Mouse (Mus musculus) liver, embryonic 12.5 days (tissue): ENCODE data around the gene Fbxo34. TPM values are rescaled to one million over a fixed set of nuclear protein-coding genes. Genes with fewer than 3 reads are reported as not detected.

ENCODE experiments used
- ATAC-seq: fragments of 200-750 bp; cut with Nextera tagmentation; 2 replicates; pipeline ENCODE4 v1.8.0; 2017; ENCODE audit warnings: moderate number of reproducible peaks, mild to moderate bottlenecking, moderate library complexity
- H3K27ac ChIP-seq: fragments of 300-500 bp; sonication (generic); 2 replicates; pipeline ENCODE4 v1.5.1; 2016; ENCODE audit warnings: mild to moderate bottlenecking
- H3K27me3 ChIP-seq: fragments of 300-500 bp; sonication (generic); replicated peaks from 2 replicates; pipeline ENCODE4 v1.6.1; 2016; ENCODE audit warnings: mild to moderate bottlenecking, moderate library complexity
- H3K36me3 ChIP-seq: fragments of 300-500 bp; sonication (generic); 2 replicates; pipeline ENCODE4 v1.6.1; 2016; ENCODE audit warnings: mild to moderate bottlenecking, moderate library complexity
- H3K4me1 ChIP-seq: fragments of 300-500 bp; sonication (generic); 2 replicates; pipeline ENCODE4 v1.6.1; 2016
- H3K4me2 ChIP-seq: fragments of 300-500 bp; sonication (generic); 2 replicates; pipeline ENCODE4 v1.6.1; 2016; ENCODE audit warnings: mild to moderate bottlenecking, moderate library complexity
- H3K4me3 ChIP-seq: fragments of 300-500 bp; sonication (generic); 2 replicates; pipeline ENCODE4 v1.5.1; 2016; ENCODE audit warnings: mild to moderate bottlenecking, moderate library complexity
- H3K9ac ChIP-seq: fragments of 300-500 bp; sonication (generic); 2 replicates; pipeline ENCODE4 v1.6.1; 2016; ENCODE audit warnings: mild to moderate bottlenecking, moderate library complexity
- H3K9me3 ChIP-seq: fragments of 300-500 bp; sonication (generic); replicated peaks from 2 replicates; pipeline ENCODE4 v1.6.1; 2016; ENCODE audit warnings: mild to moderate bottlenecking, moderate library complexity
- WGBS: fragments of 180-500 bp; shearing (Covaris S2); methylation state at CpG from one replicate; pipeline ENCODE4 v1.1.7; 2016; ENCODE audit not compliant: insufficient replicate concordance; 5-methylcytosine and 5-hydroxymethylcytosine counted together
- polyA plus RNA-seq: library from polyadenylated mRNA; unstranded; fragments of >200 nt; fragmentation: Nextera tagmentation; extraction: Ambion mirVana; gene quantifications from 2 replicates; pipeline ENCODE4 v1.2.1, GENCODE M21; 2016

The Fbxo34 gene
- polyA plus RNA-seq, 1 experiment from 2014 or later = 36.4 TPM

DNA sequence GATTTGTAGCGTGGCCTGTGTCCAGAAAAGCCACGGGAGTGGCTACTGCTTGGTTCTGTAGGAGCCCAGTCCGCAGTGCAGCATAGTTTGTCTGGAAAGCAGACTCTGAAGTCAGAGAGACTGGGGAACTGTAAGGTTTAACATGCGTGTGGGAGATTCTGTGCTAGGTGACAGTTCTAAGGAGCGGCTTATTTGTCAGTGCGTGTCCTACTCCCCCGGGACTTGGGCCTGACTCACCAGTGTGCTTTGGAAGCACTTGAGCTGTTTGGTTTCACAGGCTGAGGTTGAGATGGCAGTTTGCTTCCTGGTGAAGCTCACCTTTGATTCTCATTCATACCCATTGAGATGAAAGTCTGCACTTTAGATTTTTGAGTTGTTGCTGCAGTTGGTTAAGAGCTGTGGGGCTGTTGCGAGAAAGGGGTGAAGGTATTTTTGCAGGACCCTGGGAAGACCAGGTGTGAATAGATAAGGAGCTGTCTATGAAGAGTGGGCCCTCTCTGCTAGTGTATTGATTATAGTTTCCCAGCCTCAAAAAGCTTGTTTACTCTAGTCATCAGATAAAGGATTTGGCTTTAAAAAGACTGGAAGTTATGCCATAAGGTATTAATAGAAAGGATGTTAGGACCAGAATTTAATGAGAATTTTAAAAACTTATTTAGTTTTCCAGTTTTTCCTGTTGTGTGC, 24.5 kb downstream of the Fbxo34 start:
- no peak for ATAC-seq
- H3K9me3 ChIP-seq = no peaks in the 10 kb centered on the region
- H3K36me3 ChIP-seq = peaks cover 22% of the 10 kb centered on the region
- H3K27me3 ChIP-seq = no peaks in the 10 kb centered on the region
- 67% methylated on average over 8 of the region's 8 CpGs for WGBS
- peaks cover 47% of the 10 kb centered on the region for H3K4me1 ChIP-seq
- peak overlapping the region; percentile 72 for H3K4me2 ChIP-seq
- peak overlapping the region; percentile 98 for H3K27ac ChIP-seq
- peak overlapping the region; percentile 99 for H3K9ac ChIP-seq
- peak overlapping the region; percentile 98 for H3K4me3 ChIP-seq

GRCm38 (mm10) chr14:47476266-47476665, 26.0 kb downstream of the Fbxo34 start:
- H3K9me3 ChIP-seq = no peaks in the 10 kb centered on the region
- H3K4me3 ChIP-seq = peak overlapping the region; percentile 98; the same call in 1 of the 2 replicates
- no peaks in the 10 kb centered on the region for H3K27me3 ChIP-seq
- peak overlapping the region; percentile 72 for H3K4me2 ChIP-seq
- H3K4me1 ChIP-seq = peaks cover 47% of the 10 kb centered on the region
- H3K36me3 ChIP-seq = peaks cover 22% of the 10 kb centered on the region
- H3K27ac ChIP-seq = peak overlapping the region; percentile 11; the same call in 1 of the 2 replicates
- ATAC-seq = no peak
- no peak overlapping the region for H3K9ac ChIP-seq
- WGBS = 72% methylated on average over 4 of the region's 4 CpGs

GRCm38 (mm10) chr14:47477711-47478110, 27.5 kb downstream of the Fbxo34 start:
- H3K36me3 ChIP-seq = peaks cover 24% of the 10 kb centered on the region

GRCm38 (mm10) chr14:47482200-47482599, 32.0 kb downstream of the Fbxo34 start:
- peaks cover 37% of the 10 kb centered on the region for H3K4me1 ChIP-seq
- H3K4me2 ChIP-seq = no peak overlapping the region
- ATAC-seq = no peak
- no peak overlapping the region for H3K27ac ChIP-seq
- H3K9ac ChIP-seq = no peak overlapping the region
- no peak overlapping the region for H3K4me3 ChIP-seq
- H3K9me3 ChIP-seq = no peaks in the 10 kb centered on the region
- peaks cover 10% of the 10 kb centered on the region for H3K36me3 ChIP-seq
- no peaks in the 10 kb centered on the region for H3K27me3 ChIP-seq
- WGBS = 83% methylated on average over 6 of the region's 6 CpGs

More at GRCm38 (mm10) chr14:47477711-47478110, 27.5 kb downstream of the Fbxo34 start:
- Histone ChIP-seq H3K9ac (no peak overlapping the region), H3K4me1 (peaks cover 50% of the 10 kb centered on the region), H3K27ac (no peak overlapping the region), H3K4me2 (no peak overlapping the region), H3K9me3 (no peaks in the 10 kb centered on the region), H3K27me3 (no peaks in the 10 kb centered on the region), H3K4me3 (no peak overlapping the region)
- no peak for ATAC-seq
- WGBS = 78% methylated on average over 2 of the region's 2 CpGs

- no peak for ATAC-seq
These were observed 32.9 kb downstream of the Fbxo34 start for GRCm38 (mm10) chr14:47483099-47483498.

GRCm38 (mm10) chr14:47488732-47489131, 38.5 kb downstream of the Fbxo34 start:
- Histone ChIP-seq H3K9ac (no peak overlapping the region), H3K4me3 (no peak overlapping the region), H3K27me3 (no peaks in the 10 kb centered on the region), H3K4me1 (peaks cover 49% of the 10 kb centered on the region), H3K36me3 (peaks cover 14% of the 10 kb centered on the region), H3K27ac (no peak overlapping the region), H3K9me3 (no peaks in the 10 kb centered on the region), H3K4me2 (no peak overlapping the region)
- WGBS = 75% methylated on average over 7 of the region's 7 CpGs
- no peak for ATAC-seq

More at GRCm38 (mm10) chr14:47483099-47483498, 32.9 kb downstream of the Fbxo34 start:
- peaks cover 37% of the 10 kb centered on the region for H3K4me1 ChIP-seq
- H3K9ac ChIP-seq = no peak overlapping the region
- H3K9me3 ChIP-seq = no peaks in the 10 kb centered on the region
- H3K4me3 ChIP-seq = no peak overlapping the region
- H3K4me2 ChIP-seq = no peak overlapping the region
- no peak overlapping the region for H3K27ac ChIP-seq
- H3K36me3 ChIP-seq = peaks cover 10% of the 10 kb centered on the region
- 48% methylated on average over 1 of the region's 1 CpGs for WGBS
- no peaks in the 10 kb centered on the region for H3K27me3 ChIP-seq

- Histone ChIP-seq H3K27me3 (no peaks in the 10 kb centered on the region), H3K4me1 (peaks cover 47% of the 10 kb centered on the region), H3K27ac (no peak overlapping the region), H3K4me2 (no peak overlapping the region), H3K9me3 (no peaks in the 10 kb centered on the region), H3K9ac (no peak overlapping the region), H3K36me3 (peaks cover 19% of the 10 kb centered on the region), H3K4me3 (no peak overlapping the region)
- no peak for ATAC-seq
- WGBS = 66% methylated on average over 10 of the region's 10 CpGs
These were observed 39.3 kb downstream of the Fbxo34 start for GRCm38 (mm10) chr14:47489310-47490097.

DNA sequence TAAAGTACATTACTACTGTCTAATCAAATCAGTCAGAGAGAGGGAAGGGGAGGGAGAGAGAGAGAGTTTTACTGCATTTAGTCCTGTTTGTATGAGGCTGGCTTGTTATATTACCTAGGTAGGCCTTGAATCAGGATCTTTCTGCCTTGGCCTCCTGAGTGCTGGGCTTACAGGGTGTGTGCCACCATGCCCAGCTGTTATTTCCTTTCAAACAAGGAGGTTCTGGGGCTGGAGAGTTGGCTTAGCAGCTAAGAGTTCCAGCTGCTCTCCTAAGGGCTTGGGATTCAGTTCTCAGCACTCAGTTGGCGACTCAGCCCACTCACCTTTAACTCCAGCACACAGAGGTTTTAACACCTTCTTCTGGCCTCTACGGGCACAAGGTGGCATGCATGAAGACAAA, 40.5 kb downstream of the Fbxo34 start:
- 85% methylated on average over 2 of the region's 2 CpGs for WGBS
- ATAC-seq = no peak
- H3K27ac ChIP-seq = no peak overlapping the region
- H3K27me3 ChIP-seq = no peaks in the 10 kb centered on the region
- H3K36me3 ChIP-seq = peaks cover 14% of the 10 kb centered on the region
- H3K4me3 ChIP-seq = no peak overlapping the region
- H3K4me1 ChIP-seq = peaks cover 43% of the 10 kb centered on the region
- no peaks in the 10 kb centered on the region for H3K9me3 ChIP-seq
- no peak overlapping the region for H3K9ac ChIP-seq
- H3K4me2 ChIP-seq = no peak overlapping the region

GRCm38 (mm10) chr14:47493592-47494361, 43.6 kb downstream of the Fbxo34 start:
- no peak overlapping the region for H3K27ac ChIP-seq
- H3K36me3 ChIP-seq = peaks cover 17% of the 10 kb centered on the region
- H3K4me2 ChIP-seq = no peak overlapping the region
- no peaks in the 10 kb centered on the region for H3K9me3 ChIP-seq
- ATAC-seq = no peak
- WGBS = 73% methylated on average over 2 of the region's 2 CpGs
- H3K4me3 ChIP-seq = no peak overlapping the region
- no peaks in the 10 kb centered on the region for H3K27me3 ChIP-seq
- no peak overlapping the region for H3K9ac ChIP-seq
- H3K4me1 ChIP-seq = peaks cover 53% of the 10 kb centered on the region

DNA sequence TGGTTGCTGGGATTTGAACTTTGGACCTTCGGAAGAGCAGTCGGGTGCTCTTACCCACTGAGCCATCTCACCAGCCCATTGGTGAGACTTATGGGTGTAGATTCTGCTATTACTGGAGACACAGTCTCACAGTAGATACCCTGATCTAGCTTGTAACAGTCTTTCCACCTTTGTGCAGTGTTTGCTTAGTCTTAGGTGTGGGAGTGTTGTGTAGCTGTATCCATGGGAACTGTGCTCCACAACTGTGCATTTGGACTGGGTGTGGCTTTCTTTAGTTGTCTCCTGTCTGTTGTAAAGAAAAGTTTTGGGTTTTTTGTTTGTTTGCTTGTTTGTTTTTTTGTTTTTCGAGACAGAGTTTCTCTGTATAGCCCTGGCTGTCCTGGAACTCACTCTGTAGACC, 45.7 kb downstream of the Fbxo34 start:
- WGBS = 89% methylated on average over 3 of the region's 3 CpGs
- Histone ChIP-seq H3K27me3 (no peaks in the 10 kb centered on the region), H3K4me3 (no peak overlapping the region), H3K4me1 (peaks cover 36% of the 10 kb centered on the region), H3K36me3 (peaks cover 21% of the 10 kb centered on the region), H3K9ac (no peak overlapping the region), H3K9me3 (no peaks in the 10 kb centered on the region), H3K27ac (no peak overlapping the region), H3K4me2 (no peak overlapping the region)
- ATAC-seq = 0 out of 2 replicates have a peak, but pooled peaks have one; percentile 47

GRCm38 (mm10) chr14:47497166-47497565, 46.9 kb downstream of the Fbxo34 start:
- no peak overlapping the region for H3K9ac ChIP-seq
- peaks cover 29% of the 10 kb centered on the region for H3K36me3 ChIP-seq
- WGBS = 64% methylated on average over 3 of the region's 3 CpGs
- peaks cover 36% of the 10 kb centered on the region for H3K4me1 ChIP-seq
- H3K9me3 ChIP-seq = no peaks in the 10 kb centered on the region
- H3K27ac ChIP-seq = no peak overlapping the region
- ATAC-seq = no peak
- no peaks in the 10 kb centered on the region for H3K27me3 ChIP-seq
- no peak overlapping the region for H3K4me2 ChIP-seq
- no peak overlapping the region for H3K4me3 ChIP-seq

- H3K27me3 ChIP-seq = no peaks in the 10 kb centered on the region
- H3K36me3 ChIP-seq = peaks cover 30% of the 10 kb centered on the region
- ATAC-seq = no peak
- H3K4me3 ChIP-seq = no peak overlapping the region
- H3K9me3 ChIP-seq = no peaks in the 10 kb centered on the region
- no peak overlapping the region for H3K4me2 ChIP-seq
- 55% methylated on average over 5 of the region's 5 CpGs for WGBS
- H3K27ac ChIP-seq = no peak overlapping the region
- peaks cover 26% of the 10 kb centered on the region for H3K4me1 ChIP-seq
- H3K9ac ChIP-seq = no peak overlapping the region
These were observed 48.4 kb downstream of the Fbxo34 start for GRCm38 (mm10) chr14:47498632-47499031.
